Mouse (Mus musculus): Measurements from ENCODE around the gene Gm3676.
"Not testable (repeated sequence)": the region's sequence is repeated elsewhere in the genome, so short reads cannot be mapped to it uniquely, and the experiment has no call there.

Gm3676 gene

GRCm38 (mm10) chr14:41646387-41646786 lies at the start of gene Gm3676:
Gene Gm3676 (minus strand): TSS chr14:41646487.
- in situ Hi-C loops (cut with MboI; ENCODE audit: unreplicated experiment in 2 of 2): not testable (repeated sequence)

- in situ Hi-C loops (cut with MboI; ENCODE audit: unreplicated experiment in 2 of 2): not testable (repeated sequence)
Measured at GRCm38 (mm10) chr14:41648176-41648575, 1.9 kb upstream of the Gm3676 start.

- in situ Hi-C loops (cut with MboI; ENCODE audit: unreplicated experiment in 2 of 2): not testable (repeated sequence)
Measured at GRCm38 (mm10) chr14:41630144-41630543, 16.1 kb downstream of the Gm3676 start.

GRCm38 (mm10) chr14:41624512-41624911 lies 21.8 kb downstream of the Gm3676 start, which contains the start of gene Gm3072:
Gene Gm3072 (minus strand): TSS chr14:41624612.
- in situ Hi-C loops (cut with MboI; ENCODE audit: unreplicated experiment in 2 of 2): not testable (repeated sequence)

GRCm38 (mm10) chr14:41622535-41622934 lies 23.8 kb downstream of the Gm3676 start:
- in situ Hi-C loops (cut with MboI; ENCODE audit: unreplicated experiment in 2 of 2): not testable (repeated sequence)

- in situ Hi-C loops (cut with MboI; ENCODE audit: unreplicated experiment in 2 of 2): not testable (repeated sequence)
Measured at GRCm38 (mm10) chr14:41610690-41611089, 35.6 kb downstream of the Gm3676 start.

- in situ Hi-C loops (cut with MboI; ENCODE audit: unreplicated experiment in 2 of 2): not testable (repeated sequence)
Measured at GRCm38 (mm10) chr14:41600935-41601334, 45.4 kb downstream of the Gm3676 start.
